Mouse (Mus musculus) kidney, embryonic 16.5 days (tissue): ENCODE measurements around the gene Srrm3. TPM values are rescaled to one million over a fixed set of nuclear protein-coding genes. Genes with fewer than 3 reads are reported as not detected.

Experiments
- ATAC-seq: fragments of 200-750 bp; cut with Nextera tagmentation; 2 replicates; pipeline ENCODE4 v1.8.0; 2017; ENCODE audit warnings: moderate TSS enrichment; ENCODE audit not compliant: low FRiP score, low TSS enrichment
- H3K27ac ChIP-seq: fragments of 300-500 bp; sonication (generic); 2 replicates; pipeline ENCODE4 v1.5.1; 2014; ENCODE audit warnings: low read length
- H3K27me3 ChIP-seq: fragments of 300-500 bp; sonication (generic); 2 replicates; pipeline ENCODE4 v1.6.1; 2014; ENCODE audit warnings: low read length, control low read depth, mixed read lengths; ENCODE audit not compliant: insufficient read depth
- H3K36me3 ChIP-seq: fragments of 300-500 bp; sonication (generic); 2 replicates; pipeline ENCODE4 v1.6.1; 2014; ENCODE audit warnings: low read length, control low read depth, mixed read lengths; ENCODE audit not compliant: insufficient read depth
- H3K4me1 ChIP-seq: fragments of 300-500 bp; sonication (generic); 2 replicates; pipeline ENCODE4 v1.6.1; 2014; ENCODE audit warnings: low read length, control low read depth, mixed read lengths; ENCODE audit not compliant: insufficient read depth
- H3K4me2 ChIP-seq: fragments of 300-500 bp; sonication (generic); replicated peaks from 2 replicates; pipeline ENCODE4 v1.6.1; 2014; ENCODE audit warnings: low read depth, low read length
- H3K4me3 ChIP-seq: fragments of 300-500 bp; sonication (generic); 2 replicates; pipeline ENCODE4 v1.5.1; 2014; ENCODE audit warnings: mild to moderate bottlenecking, low read length
- H3K9ac ChIP-seq: fragments of 300-500 bp; sonication (generic); replicated peaks from 2 replicates; pipeline ENCODE4 v1.6.1; 2014; ENCODE audit warnings: low read length
- H3K9me3 ChIP-seq: fragments of 300-500 bp; sonication (generic); 2 replicates; pipeline ENCODE4 v1.6.1; 2016; ENCODE audit warnings: low read length, control low read depth
- WGBS: fragments of 180-500 bp; shearing (Covaris S2); extraction: QIAGEN DNeasy Blood & Tissue Kit; methylation state at CpG from one replicate; pipeline ENCODE4 v1.1.7; 2014; 5-methylcytosine and 5-hydroxymethylcytosine counted together
- polyA plus RNA-seq: library from polyadenylated mRNA; unstranded; fragments of >200 nt; fragmentation: Nextera tagmentation; extraction: Ambion mirVana; gene quantifications from 2 replicates; pipeline ENCODE4 v1.2.1, GENCODE M21; 2015

Srrm3 gene
- 0.27 and 1.0 TPM in 2 replicates for polyA plus RNA-seq

DNA sequence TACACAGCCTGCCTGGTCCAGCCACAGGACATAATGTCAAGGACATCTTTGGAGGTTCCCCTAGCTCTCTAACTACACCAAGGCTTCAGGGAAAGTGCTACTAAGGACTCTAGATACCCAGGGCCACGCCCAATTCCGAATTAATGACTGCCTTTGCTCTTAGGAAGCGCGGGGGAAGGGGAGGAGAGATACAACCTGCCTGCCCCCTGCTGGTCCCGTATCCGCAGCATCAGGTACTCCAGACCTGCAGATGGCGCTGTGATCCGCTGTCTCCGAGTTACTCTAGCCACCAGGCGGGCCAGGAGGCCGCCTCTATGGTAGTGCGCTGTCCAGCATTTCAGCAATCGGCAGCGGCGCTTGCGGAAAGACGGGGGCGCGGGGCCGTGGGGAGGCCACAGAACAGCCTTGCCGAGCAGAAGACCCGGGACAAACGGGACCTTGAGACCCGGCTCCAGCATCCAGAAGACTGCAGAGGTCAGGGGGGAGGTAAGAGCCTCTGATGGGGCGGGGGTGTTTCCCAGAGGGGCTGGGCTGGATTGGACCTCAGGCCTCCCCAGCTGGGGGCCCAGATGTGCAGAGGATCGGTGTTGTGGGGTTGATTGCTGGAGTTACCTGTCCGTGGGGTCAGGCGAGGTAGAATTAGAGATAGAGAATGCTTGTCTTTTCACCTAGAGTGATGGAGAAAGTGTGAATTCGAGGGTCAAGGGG is at the start of gene Srrm3:
Gene Srrm3 (plus strand): TSS at position 336 of the 708 bp plus-strand sequence.
- Histone ChIP-seq H3K9me3 (0 out of 2 replicates have a peak, but pooled peaks cover 4% of the 10 kb centered on the region), H3K4me3 (no peak within 1 kb of the TSS), H3K4me2 (no peak within 1 kb of the TSS), H3K27me3 (no peaks in the 10 kb centered on the region), H3K36me3 (no peaks in the 10 kb centered on the region), H3K27ac (no peak within 1 kb of the TSS), H3K4me1 (peaks cover 2% of the 10 kb centered on the region; the same call in 1 of the 2 replicates), H3K9ac (no peak within 1 kb of the TSS)
- WGBS = 4% methylated on average over 29 of the region's 29 CpGs
- ATAC-seq = peak; percentile 31

DNA sequence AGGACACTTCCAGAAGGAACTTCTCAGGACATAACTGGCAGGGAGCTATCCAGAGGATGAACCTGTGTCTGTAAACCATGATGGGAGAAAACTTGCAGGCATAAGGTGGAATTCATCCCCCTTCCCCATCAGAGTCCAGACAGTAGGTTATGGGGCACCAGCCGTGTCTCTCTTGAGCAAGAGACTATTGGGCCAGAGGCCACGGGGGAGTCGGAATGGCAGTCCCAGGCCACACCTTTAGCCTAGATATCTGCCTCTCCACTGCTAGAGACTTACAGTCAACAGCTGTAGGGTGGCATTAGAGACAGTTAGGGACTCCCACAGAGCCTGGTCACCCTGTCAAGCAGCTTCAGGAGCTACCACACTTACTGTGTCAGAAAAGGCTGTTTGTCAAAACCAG is 44.8 kb upstream of the Srrm3 start:
- Histone ChIP-seq H3K27ac (no peak overlapping the region), H3K27me3 (peaks cover 5% of the 10 kb centered on the region; the same call in 1 of the 2 replicates), H3K9ac (no peak overlapping the region), H3K4me1 (no peaks in the 10 kb centered on the region), H3K4me3 (no peak overlapping the region), H3K9me3 (no peaks in the 10 kb centered on the region), H3K4me2 (no peak overlapping the region), H3K36me3 (no peaks in the 10 kb centered on the region)
- ATAC-seq = no peak
- WGBS = 57% methylated on average over 3 of the region's 3 CpGs

DNA sequence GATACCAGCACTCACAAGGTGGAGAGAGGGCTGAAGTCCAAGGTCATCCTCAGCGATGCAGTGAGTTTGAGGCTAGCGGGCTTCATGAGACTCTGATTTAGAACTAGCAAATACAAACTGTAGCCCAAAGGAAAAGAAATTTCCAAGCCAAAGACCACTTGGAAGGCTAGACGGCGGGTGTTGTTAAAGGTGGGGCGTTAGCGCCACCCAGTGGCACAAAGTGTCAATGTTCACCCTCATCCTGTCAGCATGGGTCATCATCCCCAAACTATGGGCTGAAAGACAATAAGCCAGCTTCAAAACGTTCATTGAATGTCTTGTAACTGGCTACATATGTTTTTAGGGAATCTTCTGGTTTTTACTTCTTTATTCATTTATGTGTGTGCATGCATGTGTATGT is 43.2 kb upstream of the Srrm3 start:
- ATAC-seq = no peak
- 3% methylated on average over 7 of the region's 7 CpGs for WGBS
- Histone ChIP-seq H3K27me3 (peaks cover 5% of the 10 kb centered on the region; the same call in 1 of the 2 replicates), H3K36me3 (no peaks in the 10 kb centered on the region), H3K4me1 (no peaks in the 10 kb centered on the region), H3K9me3 (no peaks in the 10 kb centered on the region), H3K9ac (no peak overlapping the region), H3K4me3 (no peak overlapping the region), H3K4me2 (no peak overlapping the region), H3K27ac (no peak overlapping the region)

DNA sequence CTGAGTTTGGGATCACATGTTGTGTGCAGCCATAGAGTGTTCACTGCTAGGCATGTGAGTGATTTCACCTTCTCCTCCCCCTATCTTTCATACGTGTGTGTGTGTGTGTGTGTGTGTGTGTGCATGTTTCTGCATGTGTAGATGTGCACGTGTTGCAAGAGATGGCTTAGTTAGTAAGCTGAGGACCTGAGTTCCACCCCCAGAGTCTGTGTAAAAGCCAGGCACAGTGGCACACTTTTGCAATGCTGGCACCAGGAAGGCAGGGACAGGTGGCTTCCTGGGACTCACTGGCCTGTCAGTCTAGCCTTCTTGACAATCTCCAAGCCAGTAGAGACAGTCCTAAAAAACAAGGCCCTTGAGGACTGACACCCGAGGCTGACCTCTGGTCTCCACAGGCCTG is 41.7 kb upstream of the Srrm3 start:
- no peaks in the 10 kb centered on the region for H3K36me3 ChIP-seq
- 63% methylated on average over 3 of the region's 3 CpGs for WGBS
- H3K4me3 ChIP-seq = no peak overlapping the region
- no peak overlapping the region for H3K9ac ChIP-seq
- H3K9me3 ChIP-seq = no peaks in the 10 kb centered on the region
- ATAC-seq = no peak
- H3K4me1 ChIP-seq = no peaks in the 10 kb centered on the region
- peaks cover 5% of the 10 kb centered on the region; the same call in 1 of the 2 replicates for H3K27me3 ChIP-seq
- H3K27ac ChIP-seq = no peak overlapping the region
- H3K4me2 ChIP-seq = no peak overlapping the region

DNA sequence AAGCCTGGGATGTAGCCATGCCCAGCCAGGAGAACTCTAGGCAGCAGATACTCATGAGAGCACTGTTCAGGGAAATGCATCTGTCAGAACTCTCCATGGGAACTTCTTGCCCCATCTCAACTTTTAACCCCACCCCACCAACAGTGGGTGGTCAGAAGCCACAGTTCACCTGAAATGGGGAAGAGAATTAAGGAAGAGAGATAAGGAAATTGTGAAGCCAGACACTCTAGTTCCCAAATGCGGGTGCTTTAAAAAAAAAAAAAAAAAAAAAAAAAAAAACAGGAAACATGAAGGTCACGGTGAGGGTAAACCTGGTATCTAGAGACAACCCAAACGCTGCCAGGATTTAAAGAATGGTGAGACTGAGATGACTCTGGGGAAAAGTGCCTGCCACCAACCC is 34.2 kb upstream of the Srrm3 start:
- H3K9me3 ChIP-seq = no peaks in the 10 kb centered on the region
- H3K9ac ChIP-seq = no peak overlapping the region
- H3K27ac ChIP-seq = no peak overlapping the region
- H3K4me3 ChIP-seq = no peak overlapping the region
- no peaks in the 10 kb centered on the region for H3K36me3 ChIP-seq
- H3K4me2 ChIP-seq = no peak overlapping the region
- H3K27me3 ChIP-seq = no peaks in the 10 kb centered on the region
- peaks cover 14% of the 10 kb centered on the region for H3K4me1 ChIP-seq
- 47% methylated on average over 3 of the region's 3 CpGs for WGBS
- ATAC-seq = no peak

DNA sequence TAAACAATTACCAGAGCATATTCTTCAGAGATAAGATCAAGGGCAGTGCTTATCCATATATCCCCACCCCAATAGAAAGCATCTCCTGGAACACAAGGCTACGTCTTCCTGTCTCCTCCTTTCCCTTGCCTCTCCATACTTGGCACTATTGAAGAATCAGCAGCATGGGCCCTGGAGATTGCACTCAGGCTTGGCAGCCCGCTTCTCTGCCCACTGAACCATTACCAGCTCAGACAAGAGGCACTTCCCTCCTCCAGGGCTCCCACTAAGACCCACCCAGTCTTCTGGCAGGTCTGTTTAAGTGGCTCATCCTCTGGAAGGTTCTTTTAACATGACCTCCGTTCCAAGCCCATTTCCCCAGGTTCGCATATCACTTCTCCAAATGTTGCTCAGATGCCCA is 30.1 kb upstream of the Srrm3 start:
- H3K4me3 ChIP-seq = no peak overlapping the region
- H3K9me3 ChIP-seq = no peaks in the 10 kb centered on the region
- ATAC-seq = no peak
- no peak overlapping the region for H3K9ac ChIP-seq
- peaks cover 30% of the 10 kb centered on the region for H3K4me1 ChIP-seq
- peak overlapping the region; percentile 43 for H3K27ac ChIP-seq
- WGBS = 60% methylated on average over 4 of the region's 4 CpGs
- no peaks in the 10 kb centered on the region for H3K27me3 ChIP-seq
- H3K4me2 ChIP-seq = no peak overlapping the region
- no peaks in the 10 kb centered on the region; the same call in 1 of the 2 replicates for H3K36me3 ChIP-seq

DNA sequence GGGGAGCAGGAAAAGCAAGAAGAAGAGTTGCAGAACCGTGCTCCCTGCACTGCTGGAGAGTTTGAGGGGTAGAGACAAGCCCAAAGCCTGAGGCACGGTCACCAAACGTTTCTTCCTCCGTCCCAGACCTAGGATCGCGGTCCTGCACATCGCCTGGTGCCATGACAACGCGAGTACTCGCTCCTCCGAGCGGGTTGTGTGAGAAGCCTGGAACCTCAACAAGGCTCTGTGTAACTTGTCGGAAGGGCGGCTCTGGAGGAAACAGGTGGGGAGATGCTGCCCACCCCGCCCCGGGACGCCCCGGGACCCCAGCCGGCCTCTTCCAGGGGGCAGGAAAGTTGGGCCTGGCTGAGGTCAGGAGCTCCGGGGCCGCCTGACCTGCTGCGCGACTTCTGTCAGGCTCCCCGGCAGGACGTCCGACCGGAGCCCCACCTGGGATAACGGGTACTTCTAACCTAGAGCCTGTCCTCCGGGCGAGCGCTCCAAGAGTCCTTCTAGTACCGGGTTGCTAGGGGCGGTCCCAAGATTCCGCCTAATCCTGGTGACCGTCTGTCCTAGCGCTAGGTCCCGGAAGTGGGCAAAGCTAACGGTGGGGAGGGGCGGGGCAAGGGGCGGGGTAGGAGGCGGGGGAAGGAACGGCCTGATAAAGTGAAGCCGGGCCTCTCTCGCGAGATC is 28.8 kb upstream of the Srrm3 start, which contains the start of gene Styxl1:
Gene Styxl1 (minus strand): TSS at position 590 of the 675 bp plus-strand sequence.
- peak within 1 kb of the TSS; percentile 95 for H3K9ac ChIP-seq
- H3K36me3 ChIP-seq = peaks cover 3% of the 10 kb centered on the region
- H3K4me2 ChIP-seq = peak within 1 kb of the TSS; percentile 81
- peak within 1 kb of the TSS; percentile 95 for H3K27ac ChIP-seq
- H3K9me3 ChIP-seq = no peaks in the 10 kb centered on the region
- H3K27me3 ChIP-seq = no peaks in the 10 kb centered on the region
- ATAC-seq = peak; percentile 95
- under 1% methylated on average over 45 of the region's 45 CpGs for WGBS
- peak within 1 kb of the TSS; percentile 91 for H3K4me3 ChIP-seq
- peaks cover 30% of the 10 kb centered on the region for H3K4me1 ChIP-seq

DNA sequence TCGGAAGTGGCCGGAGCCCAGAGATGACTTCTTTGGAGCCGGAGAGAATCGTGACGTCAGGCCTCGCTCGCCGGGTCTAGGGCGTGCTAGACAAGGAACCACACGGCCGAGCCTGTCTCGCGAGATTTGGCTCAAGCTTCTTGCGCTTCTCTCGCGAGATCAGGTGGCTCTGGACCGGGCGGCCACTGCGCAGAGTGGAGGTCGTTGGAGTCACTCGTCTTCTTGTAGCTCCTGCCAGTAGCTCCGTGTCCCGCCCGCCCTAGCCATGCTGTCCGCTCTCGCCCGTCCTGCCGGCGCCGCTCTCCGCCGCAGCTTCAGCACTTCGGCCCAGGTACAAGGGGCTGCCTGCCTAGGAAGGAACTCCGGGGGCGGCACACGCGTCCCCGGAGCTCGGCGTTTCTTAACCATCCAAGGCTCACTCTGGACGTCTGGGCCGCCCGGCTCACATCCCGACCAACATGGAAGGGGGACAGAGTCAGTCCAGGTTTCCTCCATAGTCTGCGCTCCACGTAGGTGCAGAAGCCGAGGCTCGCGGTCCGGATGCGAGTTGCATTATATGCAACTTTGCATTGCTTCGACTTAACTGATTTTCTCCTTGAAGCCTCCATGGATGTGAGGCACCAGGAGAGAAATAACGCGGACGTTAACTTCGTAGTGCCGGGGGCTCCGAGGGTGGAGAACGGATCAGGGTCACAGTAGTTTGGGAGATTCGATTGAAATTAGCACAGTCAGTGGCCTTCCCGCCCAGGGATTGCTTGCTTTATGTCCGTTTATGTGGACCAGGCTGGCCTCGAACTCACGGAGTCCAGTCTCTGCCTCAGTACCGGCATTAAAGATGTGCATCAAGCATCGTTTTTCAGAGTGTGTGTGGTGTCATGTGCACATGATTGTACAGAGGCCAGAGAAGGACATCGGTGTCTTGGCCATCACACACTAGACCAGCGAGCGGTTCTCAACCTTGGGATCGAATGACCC is 27.9 kb upstream of the Srrm3 start, which contains the start of gene Mdh2:
Gene Mdh2 (plus strand): TSS at position 10 of the 975 bp plus-strand sequence.
- peak within 1 kb of the TSS; percentile 91 for H3K4me3 ChIP-seq
- H3K27ac ChIP-seq = peak within 1 kb of the TSS; percentile 95
- peak within 1 kb of the TSS; percentile 81 for H3K4me2 ChIP-seq
- H3K9me3 ChIP-seq = no peaks in the 10 kb centered on the region
- peaks cover 30% of the 10 kb centered on the region for H3K4me1 ChIP-seq
- ATAC-seq = peak; percentile 98
- WGBS = under 1% methylated on average over 69 of the region's 70 CpGs
- peak within 1 kb of the TSS; percentile 95 for H3K9ac ChIP-seq
- H3K36me3 ChIP-seq = peaks cover 12% of the 10 kb centered on the region
- H3K27me3 ChIP-seq = no peaks in the 10 kb centered on the region

DNA sequence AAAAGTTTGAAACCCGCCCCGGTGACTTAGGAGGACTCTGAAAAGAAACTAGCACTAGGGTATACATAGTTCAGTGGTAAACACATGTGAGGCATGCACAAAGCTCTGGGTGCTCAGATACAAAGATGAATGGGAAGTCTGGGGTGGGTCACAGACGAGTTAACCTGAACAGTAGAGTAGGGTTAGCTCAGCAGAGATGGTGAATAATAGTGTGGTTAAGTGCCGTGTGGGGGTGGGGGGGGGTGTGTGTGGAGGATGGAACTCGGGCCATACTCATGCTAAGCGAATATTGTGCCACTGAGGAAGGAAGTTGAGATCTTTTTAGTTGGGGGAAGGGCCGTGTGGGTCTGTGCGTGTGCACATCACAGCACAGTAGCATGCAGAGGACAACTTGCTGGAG is 26.4 kb upstream of the Srrm3 start:
- ATAC-seq = no peak
- peak overlapping the region; percentile 28; the same call in 1 of the 2 replicates for H3K9ac ChIP-seq
- peak overlapping the region; percentile 81; the same call in 1 of the 2 replicates for H3K4me2 ChIP-seq

More for the DNA sequence above, 26.4 kb upstream of the Srrm3 start:
- 83% methylated on average over 8 of the region's 8 CpGs for WGBS
- Histone ChIP-seq H3K4me1 (peaks cover 30% of the 10 kb centered on the region), H3K9me3 (no peaks in the 10 kb centered on the region), H3K27ac (no peak overlapping the region), H3K27me3 (no peaks in the 10 kb centered on the region), H3K4me3 (no peak overlapping the region), H3K36me3 (peaks cover 26% of the 10 kb centered on the region)
